Mouse (Mus musculus): ENCODE measurements around the gene Nfya. TPM values are rescaled to one million over a fixed set of nuclear protein-coding genes. Genes with fewer than 3 reads are reported as not detected.

Gene Nfya
- polyA plus RNA-seq, 1 experiment from 2014 or later: 9.1 TPM

- H3K27me3 ChIP-seq (replicated peaks): no peaks in the 10 kb centered on the region
- H3K9me3 ChIP-seq (replicated peaks): no peaks in the 10 kb centered on the region
- H3K4me3 ChIP-seq (replicated peaks): no peak overlapping the region
- no peak overlapping the region for H3K27ac ChIP-seq (replicated peaks)
- H3K4me1 ChIP-seq: no peaks in the 10 kb centered on the region
- no peaks in the 10 kb centered on the region for H3K36me3 ChIP-seq
- H3K9ac ChIP-seq (replicated peaks): no peak overlapping the region
- no peak for ATAC-seq (ENCODE audit: low FRiP score)
- no peak overlapping the region for H3K4me2 ChIP-seq
These were observed 30.7 kb downstream of the Nfya start for GRCm38 (mm10) chr17:48379050-48379449.

DNA sequence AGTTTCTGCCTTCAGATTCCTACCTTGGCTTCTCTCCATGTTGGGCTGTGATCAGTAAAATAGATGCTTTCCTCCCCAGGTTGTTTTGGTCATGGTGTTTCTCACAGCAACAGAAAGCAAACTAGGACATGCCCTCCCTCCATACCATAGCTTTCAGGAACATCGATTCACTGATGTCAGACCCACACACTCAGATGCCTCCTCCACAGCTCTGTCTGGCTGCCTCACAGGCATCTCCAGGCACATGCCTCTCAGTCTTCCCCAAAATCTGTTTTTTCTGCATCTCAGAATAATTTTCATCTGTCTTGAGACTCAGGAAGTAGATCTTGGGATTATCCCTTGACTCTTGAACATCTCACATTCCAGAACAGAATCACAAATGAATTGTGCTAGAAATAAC is 33.6 kb downstream of the Nfya start:
- Histone ChIP-seq H3K4me3 (replicated peaks) (no peak overlapping the region), H3K27ac (replicated peaks) (no peak overlapping the region), H3K9ac (replicated peaks) (no peak overlapping the region), H3K9me3 (replicated peaks) (no peaks in the 10 kb centered on the region), H3K4me1 (no peaks in the 10 kb centered on the region), H3K27me3 (replicated peaks) (no peaks in the 10 kb centered on the region), H3K4me2 (no peak overlapping the region), H3K36me3 (no peaks in the 10 kb centered on the region)
- no peak for ATAC-seq (ENCODE audit: low FRiP score)
- 97% methylated on average over 1 of the region's 1 CpGs for WGBS

- Histone ChIP-seq H3K27ac (replicated peaks) (no peak overlapping the region), H3K27me3 (replicated peaks) (no peaks in the 10 kb centered on the region), H3K4me2 (no peak overlapping the region), H3K9ac (replicated peaks) (no peak overlapping the region), H3K4me1 (no peaks in the 10 kb centered on the region), H3K9me3 (replicated peaks) (no peaks in the 10 kb centered on the region), H3K36me3 (no peaks in the 10 kb centered on the region), H3K4me3 (replicated peaks) (no peak overlapping the region)
- ATAC-seq (ENCODE audit: low FRiP score): no peak
- 90% methylated on average over 8 of the region's 8 CpGs for WGBS
These were observed 36.7 kb downstream of the Nfya start for GRCm38 (mm10) chr17:48372987-48373386.

GRCm38 (mm10) chr17:48371621-48372020 is 38.1 kb downstream of the Nfya start:
- Histone ChIP-seq H3K27me3 (replicated peaks) (no peaks in the 10 kb centered on the region), H3K9ac (replicated peaks) (no peak overlapping the region), H3K4me1 (no peaks in the 10 kb centered on the region), H3K4me2 (no peak overlapping the region), H3K9me3 (replicated peaks) (no peaks in the 10 kb centered on the region), H3K4me3 (replicated peaks) (no peak overlapping the region), H3K27ac (replicated peaks) (no peak overlapping the region), H3K36me3 (no peaks in the 10 kb centered on the region)
- no peak for ATAC-seq (ENCODE audit: low FRiP score)

GRCm38 (mm10) chr17:48366806-48367205 is 42.9 kb downstream of the Nfya start:
- no peaks in the 10 kb centered on the region for H3K9me3 ChIP-seq (replicated peaks)
- no peak for ATAC-seq (ENCODE audit: low FRiP score)
- H3K4me2 ChIP-seq: no peak overlapping the region
- no peak overlapping the region for H3K4me3 ChIP-seq (replicated peaks)
- no peak overlapping the region for H3K27ac ChIP-seq (replicated peaks)
- H3K36me3 ChIP-seq: no peaks in the 10 kb centered on the region
- no peaks in the 10 kb centered on the region for H3K27me3 ChIP-seq (replicated peaks)
- WGBS: 74% methylated on average over 5 of the region's 5 CpGs
- no peak overlapping the region for H3K9ac ChIP-seq (replicated peaks)
- 0 out of 2 replicates have a peak, but pooled peaks cover 4% of the 10 kb centered on the region for H3K4me1 ChIP-seq

- Histone ChIP-seq H3K9ac (replicated peaks) (no peak overlapping the region), H3K4me1 (0 out of 2 replicates have a peak, but pooled peaks cover 4% of the 10 kb centered on the region), H3K4me2 (no peak overlapping the region), H3K36me3 (no peaks in the 10 kb centered on the region), H3K9me3 (replicated peaks) (no peaks in the 10 kb centered on the region), H3K27me3 (replicated peaks) (no peaks in the 10 kb centered on the region), H3K27ac (replicated peaks) (no peak overlapping the region), H3K4me3 (replicated peaks) (no peak overlapping the region)
- ATAC-seq (ENCODE audit: low FRiP score): no peak
- 72% methylated on average over 9 of the region's 9 CpGs for WGBS
These were observed 44.1 kb downstream of the Nfya start for GRCm38 (mm10) chr17:48365511-48366155.

DNA sequence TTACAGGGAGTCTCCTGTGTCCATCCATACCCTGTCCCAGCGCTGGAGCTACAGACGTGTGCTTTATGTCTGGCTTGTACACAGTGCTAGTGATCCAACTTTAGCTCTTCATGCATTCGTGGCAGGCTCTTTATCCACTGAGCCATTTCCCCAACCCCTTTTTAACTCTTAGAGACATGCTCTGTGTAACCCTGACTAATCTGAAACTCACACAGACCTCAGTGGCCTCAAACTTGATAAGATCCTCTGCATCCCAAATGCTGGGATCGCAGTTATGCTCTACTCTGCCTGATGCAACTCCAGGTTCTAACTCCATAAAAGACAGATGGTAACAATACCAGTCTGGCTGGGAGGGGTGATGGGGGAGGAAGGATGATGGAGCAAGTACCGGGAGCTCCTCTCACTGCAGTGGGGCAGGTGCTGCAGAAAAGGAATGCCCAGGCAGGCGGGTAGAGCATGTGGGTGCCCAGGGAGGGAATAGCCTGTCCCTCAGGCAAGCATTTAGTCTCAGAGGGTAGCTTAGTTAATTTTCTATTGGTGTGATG is 46.2 kb downstream of the Nfya start:
- H3K9me3 ChIP-seq (replicated peaks): no peaks in the 10 kb centered on the region
- no peak overlapping the region for H3K9ac ChIP-seq (replicated peaks)
- ATAC-seq (ENCODE audit: low FRiP score): no peak
- H3K27ac ChIP-seq (replicated peaks): no peak overlapping the region
- no peaks in the 10 kb centered on the region for H3K36me3 ChIP-seq
- H3K4me2 ChIP-seq: no peak overlapping the region
- WGBS: 80% methylated on average over 6 of the region's 6 CpGs
- 0 out of 2 replicates have a peak, but pooled peaks cover 4% of the 10 kb centered on the region for H3K4me1 ChIP-seq
- H3K27me3 ChIP-seq (replicated peaks): no peaks in the 10 kb centered on the region
- H3K4me3 ChIP-seq (replicated peaks): no peak overlapping the region

DNA sequence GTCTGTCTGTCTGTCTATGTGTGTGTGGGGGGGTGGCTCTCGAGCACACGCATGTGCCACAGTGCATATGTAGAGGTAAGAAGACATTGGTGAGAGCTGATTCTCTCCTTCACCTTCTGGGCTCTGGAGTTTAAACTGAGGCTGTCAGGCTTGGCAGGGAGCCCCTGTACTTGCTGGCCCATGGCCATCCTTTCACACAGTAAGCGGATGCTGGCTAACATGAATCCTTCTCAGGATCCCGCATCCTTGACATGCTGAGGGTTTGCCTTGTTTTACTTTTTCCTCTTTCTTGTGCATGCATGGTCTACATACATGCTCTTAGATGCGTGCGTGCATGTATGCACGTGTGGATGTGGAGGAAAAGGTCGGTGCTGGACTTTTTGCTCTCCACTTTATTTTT is 46.7 kb downstream of the Nfya start:
- 81% methylated on average over 8 of the region's 8 CpGs for WGBS
- Histone ChIP-seq H3K27me3 (replicated peaks) (no peaks in the 10 kb centered on the region), H3K27ac (replicated peaks) (no peak overlapping the region), H3K9me3 (replicated peaks) (no peaks in the 10 kb centered on the region), H3K9ac (replicated peaks) (no peak overlapping the region), H3K4me2 (no peak overlapping the region), H3K4me1 (0 out of 2 replicates have a peak, but pooled peaks cover 4% of the 10 kb centered on the region), H3K4me3 (replicated peaks) (no peak overlapping the region), H3K36me3 (no peaks in the 10 kb centered on the region)
- ATAC-seq (ENCODE audit: low FRiP score): no peak

GRCm38 (mm10) chr17:48362346-48362745 is 47.4 kb downstream of the Nfya start:
- Histone ChIP-seq H3K4me3 (replicated peaks) (no peak overlapping the region), H3K27me3 (replicated peaks) (no peaks in the 10 kb centered on the region), H3K4me1 (0 out of 2 replicates have a peak, but pooled peaks cover 4% of the 10 kb centered on the region), H3K27ac (replicated peaks) (no peak overlapping the region), H3K9ac (replicated peaks) (no peak overlapping the region), H3K36me3 (no peaks in the 10 kb centered on the region), H3K4me2 (no peak overlapping the region), H3K9me3 (replicated peaks) (no peaks in the 10 kb centered on the region)
- 63% methylated on average over 3 of the region's 3 CpGs for WGBS
- ATAC-seq (ENCODE audit: low FRiP score): no peak

DNA sequence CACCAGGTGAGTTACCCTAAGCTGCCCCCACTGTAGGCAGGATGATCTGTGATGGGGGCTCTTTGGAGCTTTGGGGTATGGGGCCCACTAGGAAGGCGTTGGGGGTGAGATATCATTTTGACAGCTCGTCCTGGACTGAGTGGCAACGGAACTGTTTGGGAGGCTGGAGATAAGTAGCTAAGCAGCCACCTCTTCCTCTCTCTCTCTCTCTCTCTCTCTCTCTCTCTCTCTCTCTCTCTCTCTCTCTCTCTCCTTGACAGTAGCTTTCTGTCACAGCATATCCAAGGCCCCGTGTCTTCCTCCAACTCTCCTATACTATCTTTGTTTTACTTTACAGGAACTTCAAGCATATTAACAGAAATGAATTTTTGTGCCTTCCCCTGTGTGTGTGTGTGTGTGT is 49.2 kb downstream of the Nfya start:
- no peaks in the 10 kb centered on the region for H3K27me3 ChIP-seq (replicated peaks)
- no peak overlapping the region for H3K27ac ChIP-seq (replicated peaks)
- H3K4me3 ChIP-seq (replicated peaks): no peak overlapping the region
- H3K9me3 ChIP-seq (replicated peaks): no peaks in the 10 kb centered on the region
- no peak overlapping the region for H3K9ac ChIP-seq (replicated peaks)
- 85% methylated on average over 4 of the region's 4 CpGs for WGBS
- H3K4me1 ChIP-seq: 0 out of 2 replicates have a peak, but pooled peaks cover 4% of the 10 kb centered on the region
- no peak overlapping the region for H3K4me2 ChIP-seq
- ATAC-seq (ENCODE audit: low FRiP score): no peak
- no peaks in the 10 kb centered on the region for H3K36me3 ChIP-seq

- Histone ChIP-seq H3K27ac (replicated peaks) (no peak within 1 kb of the TSS), H3K9ac (replicated peaks) (no peak within 1 kb of the TSS), H3K4me1 (0 out of 2 replicates have a peak, but pooled peaks cover 4% of the 10 kb centered on the region), H3K4me3 (replicated peaks) (no peak within 1 kb of the TSS), H3K27me3 (replicated peaks) (no peaks in the 10 kb centered on the region), H3K9me3 (replicated peaks) (no peaks in the 10 kb centered on the region), H3K4me2 (no peak within 1 kb of the TSS), H3K36me3 (no peaks in the 10 kb centered on the region)
- 85% methylated on average over 7 of the region's 7 CpGs for WGBS
- ATAC-seq (ENCODE audit: low FRiP score): no peak
These were observed 50.1 kb downstream of the Nfya start, which contains the start of gene Treml1 for GRCm38 (mm10) chr17:48359616-48360015. Treml1 (plus strand) TSS chr17:48359916.

- no peak overlapping the region for H3K4me2 ChIP-seq
- no peak overlapping the region for H3K4me3 ChIP-seq (replicated peaks)
- no peaks in the 10 kb centered on the region for H3K9me3 ChIP-seq (replicated peaks)
- WGBS: 49% methylated on average over 2 of the region's 2 CpGs
- 0 out of 2 replicates have a peak, but pooled peaks cover 1% of the 10 kb centered on the region for H3K4me1 ChIP-seq
- no peak overlapping the region for H3K27ac ChIP-seq (replicated peaks)
- H3K36me3 ChIP-seq: no peaks in the 10 kb centered on the region
- H3K27me3 ChIP-seq (replicated peaks): no peaks in the 10 kb centered on the region
- ATAC-seq (ENCODE audit: low FRiP score): no peak
- H3K9ac ChIP-seq (replicated peaks): no peak overlapping the region
These were observed 51.8 kb downstream of the Nfya start for GRCm38 (mm10) chr17:48357892-48358291.
